Mouse (Mus musculus) limb, embryonic 13.5 days (tissue): ENCODE measurements around the gene Synpo2l. TPM values are rescaled to one million over a fixed set of nuclear protein-coding genes. Genes with fewer than 3 reads are reported as not detected.

Experiments
- ATAC-seq: fragments of 200-750 bp; cut with Nextera tagmentation; 2 replicates; pipeline ENCODE4 v1.8.0; 2017; ENCODE audit warnings: low read depth, moderate number of reproducible peaks, moderate TSS enrichment; ENCODE audit not compliant: low FRiP score
- H3K27ac ChIP-seq: fragments of 300-500 bp; sonication (generic); 2 replicates; pipeline ENCODE4 v1.5.1; 2015; ENCODE audit warnings: inconsistent platforms, mild to moderate bottlenecking, moderate library complexity
- H3K27me3 ChIP-seq: fragments of 300-500 bp; sonication (generic); 2 replicates; pipeline ENCODE4 v1.6.1; 2015; ENCODE audit warnings: mild to moderate bottlenecking, inconsistent platforms
- H3K36me3 ChIP-seq: fragments of 300-500 bp; sonication (generic); 2 replicates; pipeline ENCODE4 v1.6.1; 2015; ENCODE audit warnings: inconsistent platforms, mild to moderate bottlenecking, moderate library complexity
- H3K4me1 ChIP-seq: fragments of 300-500 bp; sonication (generic); 2 replicates; pipeline ENCODE4 v1.6.1; 2015; ENCODE audit warnings: inconsistent platforms
- H3K4me2 ChIP-seq: fragments of 300-500 bp; sonication (generic); replicated peaks from 2 replicates; pipeline ENCODE4 v1.6.1; 2015; ENCODE audit warnings: inconsistent platforms, mild to moderate bottlenecking, moderate library complexity
- H3K4me3 ChIP-seq: fragments of 300-500 bp; sonication (generic); 2 replicates; pipeline ENCODE4 v1.5.1; 2015; ENCODE audit warnings: moderate library complexity, mild to moderate bottlenecking, inconsistent platforms
- H3K9ac ChIP-seq: fragments of 300-500 bp; sonication (generic); 2 replicates; pipeline ENCODE4 v1.6.1; 2015; ENCODE audit warnings: mild to moderate bottlenecking, inconsistent platforms
- H3K9me3 ChIP-seq: fragments of 300-500 bp; sonication (generic); 2 replicates; pipeline ENCODE4 v1.6.1; 2016; ENCODE audit warnings: inconsistent platforms
- WGBS: fragments of 180-500 bp; shearing (Covaris S2); methylation state at CpG from one replicate; pipeline ENCODE4 v1.1.7; 2015; 5-methylcytosine and 5-hydroxymethylcytosine counted together
- polyA plus RNA-seq: library from polyadenylated mRNA; unstranded; fragments of >200 nt; fragmentation: Nextera tagmentation; extraction: Ambion mirVana; gene quantifications from 2 replicates; pipeline ENCODE4 v1.2.1, GENCODE M21; 2015

Synpo2l gene
- polyA plus RNA-seq, 1 experiment from 2014 or later: 20.8 TPM

DNA sequence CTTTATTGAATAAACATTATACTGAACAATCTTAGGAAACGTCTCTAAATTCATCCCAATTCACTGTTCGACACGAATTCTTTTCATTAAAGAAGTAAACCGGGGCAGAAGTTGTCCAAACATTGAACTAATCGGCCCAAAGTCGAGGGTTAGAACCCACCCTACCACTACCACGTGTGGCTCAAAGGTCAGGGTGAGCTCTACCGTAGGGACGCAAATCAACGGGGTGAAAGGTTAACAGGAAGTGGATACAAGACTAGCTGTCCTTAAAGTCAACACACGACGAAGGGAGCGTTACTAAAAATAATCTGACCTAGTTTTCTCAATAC, 5.5 kb upstream of the Synpo2l start:
- Histone ChIP-seq H3K4me2 (peak overlapping the region; percentile 71), H3K9ac (peak overlapping the region; percentile 57), H3K9me3 (no peaks in the 10 kb centered on the region), H3K4me1 (peaks cover 16% of the 10 kb centered on the region), H3K36me3 (peaks cover 31% of the 10 kb centered on the region), H3K27ac (peak overlapping the region; percentile 96), H3K4me3 (peak overlapping the region; percentile 82), H3K27me3 (peaks cover 7% of the 10 kb centered on the region; the same call in 1 of the 2 replicates)
- WGBS: 13% methylated on average over 13 of the region's 13 CpGs
- peak; percentile 45 for ATAC-seq

GRCm38 (mm10) chr14:20672990-20673389, 4.8 kb upstream of the Synpo2l start:
- no peak overlapping the region for H3K4me3 ChIP-seq
- peaks cover 16% of the 10 kb centered on the region for H3K4me1 ChIP-seq
- ATAC-seq: no peak
- H3K9me3 ChIP-seq: no peaks in the 10 kb centered on the region
- 92% methylated on average over 2 of the region's 2 CpGs for WGBS
- peaks cover 24% of the 10 kb centered on the region for H3K36me3 ChIP-seq
- H3K4me2 ChIP-seq: peak overlapping the region; percentile 7; the same call in 1 of the 2 replicates
- peaks cover 14% of the 10 kb centered on the region for H3K27me3 ChIP-seq
- H3K27ac ChIP-seq: no peak overlapping the region
- H3K9ac ChIP-seq: no peak overlapping the region

DNA sequence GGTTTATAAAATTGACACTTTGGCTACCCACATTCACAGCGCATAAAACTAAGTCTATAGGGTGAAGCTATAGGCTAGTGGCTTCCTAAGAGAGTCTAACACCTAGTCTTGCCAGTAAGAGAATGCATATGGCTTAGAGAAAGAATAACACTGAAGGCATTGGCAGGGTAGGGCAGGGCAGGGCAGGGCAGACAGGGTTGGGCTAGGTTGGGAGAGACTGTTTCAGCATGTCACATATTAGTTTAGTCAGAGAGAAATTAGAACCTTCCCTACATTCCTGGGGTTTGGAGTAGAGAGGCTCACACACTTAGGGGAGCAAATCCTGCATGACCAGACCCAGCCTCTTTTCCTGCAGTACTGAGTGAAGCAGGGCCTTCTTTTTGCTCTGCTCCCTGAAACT, 685 bp downstream of the Synpo2l start:
- peaks cover 24% of the 10 kb centered on the region for H3K27me3 ChIP-seq
- no peak overlapping the region for H3K9ac ChIP-seq
- no peaks in the 10 kb centered on the region for H3K9me3 ChIP-seq
- peaks cover 24% of the 10 kb centered on the region for H3K4me1 ChIP-seq
- H3K4me2 ChIP-seq: no peak overlapping the region
- no peak overlapping the region for H3K4me3 ChIP-seq
- no peak overlapping the region for H3K27ac ChIP-seq
- H3K36me3 ChIP-seq: no peaks in the 10 kb centered on the region; the same call in 1 of the 2 replicates
- ATAC-seq: no peak
- WGBS: 72% methylated on average over 1 of the region's 1 CpGs

DNA sequence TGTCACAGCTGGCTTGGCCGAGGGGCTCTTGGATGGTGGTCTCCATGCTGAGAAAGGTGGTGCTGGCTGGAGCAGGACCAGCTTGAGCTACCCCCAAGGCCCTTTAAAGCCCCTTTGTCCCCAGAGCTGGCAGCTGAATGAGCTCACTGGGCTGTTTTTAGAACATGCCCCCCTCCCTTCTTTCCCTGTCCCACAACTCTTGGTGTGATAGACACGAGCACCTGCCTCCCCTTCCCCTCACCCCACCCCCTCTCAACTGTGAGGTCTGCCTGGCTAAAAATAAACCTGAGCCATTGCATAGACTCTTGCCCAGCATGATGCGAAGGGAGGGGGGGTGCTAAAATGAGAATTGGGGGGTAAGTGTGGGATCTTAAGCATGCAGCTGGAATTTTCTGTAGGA, 3.7 kb downstream of the Synpo2l start:
- Histone ChIP-seq H3K36me3 (no peaks in the 10 kb centered on the region), H3K4me3 (peak overlapping the region; percentile 71), H3K27ac (peak overlapping the region; percentile 79), H3K9ac (peak overlapping the region; percentile 43; the same call in 1 of the 2 replicates), H3K27me3 (peaks cover 21% of the 10 kb centered on the region), H3K4me2 (peak overlapping the region; percentile 41), H3K9me3 (no peaks in the 10 kb centered on the region), H3K4me1 (peaks cover 41% of the 10 kb centered on the region)
- 41% methylated on average over 3 of the region's 3 CpGs for WGBS
- ATAC-seq: peak; percentile 39

DNA sequence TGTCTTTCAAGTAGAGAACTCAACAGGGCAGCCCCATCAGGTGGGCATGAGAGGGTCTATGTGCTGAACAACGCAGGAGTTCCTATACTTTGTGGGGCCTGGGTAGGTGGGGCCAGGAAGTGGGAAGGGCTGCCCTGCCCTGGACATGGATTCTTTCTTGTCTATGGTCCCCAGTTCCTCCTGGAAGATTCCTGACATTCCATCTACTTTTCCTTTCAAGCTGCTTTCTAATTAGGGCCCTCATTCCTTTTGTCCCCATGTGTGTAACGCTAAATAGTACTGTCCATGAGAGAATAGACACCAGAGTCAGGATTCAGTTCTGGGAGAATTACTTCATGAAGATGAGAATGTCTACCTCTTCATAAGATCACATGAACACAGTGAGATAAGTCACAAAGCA, 4.6 kb downstream of the Synpo2l start:
- peak overlapping the region; percentile 71 for H3K4me3 ChIP-seq
- H3K9ac ChIP-seq: peak overlapping the region; percentile 31

DNA sequence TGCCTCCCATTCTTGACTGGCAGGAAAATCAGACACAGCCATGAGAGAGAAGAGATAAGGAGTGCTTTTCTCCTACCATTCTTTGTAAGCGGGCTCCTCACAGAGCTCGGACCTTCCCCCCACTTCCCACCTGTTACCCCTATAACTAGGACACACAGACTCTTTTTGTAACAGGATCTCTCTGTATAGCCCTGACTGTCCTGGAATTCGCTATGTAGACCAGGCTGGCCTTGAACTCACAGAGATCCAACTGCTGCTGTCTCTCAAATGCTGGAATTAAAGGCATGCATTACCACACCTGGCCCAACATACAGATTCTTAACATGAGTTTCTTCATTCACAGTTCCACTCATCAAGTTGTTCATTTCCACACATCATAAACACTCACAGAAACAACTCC, 5.4 kb downstream of the Synpo2l start:
- 83% methylated on average over 3 of the region's 3 CpGs for WGBS
- Histone ChIP-seq H3K27ac (no peak overlapping the region), H3K9ac (peak overlapping the region; percentile 83; the same call in 1 of the 2 replicates), H3K9me3 (no peaks in the 10 kb centered on the region), H3K36me3 (no peaks in the 10 kb centered on the region), H3K4me1 (peaks cover 41% of the 10 kb centered on the region), H3K4me3 (peak overlapping the region; percentile 71), H3K4me2 (peak overlapping the region; percentile 86), H3K27me3 (peaks cover 8% of the 10 kb centered on the region; the same call in 1 of the 2 replicates)
- ATAC-seq: no peak

More for the DNA sequence above, 4.6 kb downstream of the Synpo2l start:
- Histone ChIP-seq H3K9me3 (no peaks in the 10 kb centered on the region), H3K36me3 (no peaks in the 10 kb centered on the region), H3K27ac (peak overlapping the region; percentile 79; the same call in 1 of the 2 replicates), H3K27me3 (peaks cover 16% of the 10 kb centered on the region), H3K4me1 (peaks cover 41% of the 10 kb centered on the region), H3K4me2 (peak overlapping the region; percentile 41)
- 58% methylated on average over 2 of the region's 2 CpGs for WGBS
- ATAC-seq: no peak

GRCm38 (mm10) chr14:20661661-20662331, 6.4 kb downstream of the Synpo2l start:
- Histone ChIP-seq H3K27me3 (peaks cover 8% of the 10 kb centered on the region; the same call in 1 of the 2 replicates), H3K4me3 (peak overlapping the region; percentile 71), H3K4me2 (peak overlapping the region; percentile 86), H3K27ac (peak overlapping the region; percentile 95), H3K36me3 (no peaks in the 10 kb centered on the region), H3K9ac (peak overlapping the region; percentile 83), H3K4me1 (peaks cover 41% of the 10 kb centered on the region), H3K9me3 (no peaks in the 10 kb centered on the region)
- peak; percentile 20; the same call in 1 of the 2 replicates for ATAC-seq
- 7% methylated on average over 16 of the region's 19 CpGs for WGBS

- H3K9me3 ChIP-seq: no peaks in the 10 kb centered on the region
- H3K4me1 ChIP-seq: peaks cover 41% of the 10 kb centered on the region
- H3K4me3 ChIP-seq: peak overlapping the region; percentile 71
- H3K27me3 ChIP-seq: peaks cover 3% of the 10 kb centered on the region; the same call in 1 of the 2 replicates
- no peaks in the 10 kb centered on the region for H3K36me3 ChIP-seq
- peak overlapping the region; percentile 86 for H3K4me2 ChIP-seq
- ATAC-seq: peak; percentile 82
- H3K27ac ChIP-seq: peak overlapping the region; percentile 95
- H3K9ac ChIP-seq: peak overlapping the region; percentile 83
- 2% methylated on average over 52 of the region's 52 CpGs for WGBS
Observed at GRCm38 (mm10) chr14:20660827-20661660, 7.1 kb downstream of the Synpo2l start.

DNA sequence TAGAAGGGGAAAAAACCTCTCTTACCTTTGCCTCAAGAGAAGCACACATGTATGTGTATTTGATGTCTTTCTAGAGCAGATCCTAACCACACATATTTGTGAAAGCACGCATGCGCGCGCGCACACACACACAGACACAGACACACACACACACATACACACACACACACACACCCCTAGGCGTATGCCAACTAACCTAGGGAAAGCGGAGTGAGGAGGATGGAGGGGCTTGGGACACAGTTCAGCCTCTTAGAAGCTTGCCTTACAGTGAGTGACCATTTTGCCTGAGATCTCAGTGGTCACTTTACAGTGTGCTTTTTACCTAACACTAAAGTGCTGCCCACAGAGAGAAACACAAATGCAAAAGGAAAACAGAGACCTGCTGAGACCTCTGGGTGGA, 8.5 kb downstream of the Synpo2l start:
- 99% methylated on average over 7 of the region's 7 CpGs for WGBS
- Histone ChIP-seq H3K9me3 (no peaks in the 10 kb centered on the region), H3K4me1 (peaks cover 38% of the 10 kb centered on the region), H3K36me3 (no peaks in the 10 kb centered on the region), H3K9ac (no peak overlapping the region), H3K27me3 (no peaks in the 10 kb centered on the region), H3K27ac (no peak overlapping the region), H3K4me3 (no peak overlapping the region), H3K4me2 (no peak overlapping the region)
- no peak for ATAC-seq

GRCm38 (mm10) chr14:20658902-20659301, 9.3 kb downstream of the Synpo2l start:
- Histone ChIP-seq H3K9ac (no peak overlapping the region), H3K27me3 (no peaks in the 10 kb centered on the region), H3K4me3 (no peak overlapping the region), H3K4me2 (no peak overlapping the region), H3K27ac (no peak overlapping the region), H3K9me3 (no peaks in the 10 kb centered on the region), H3K4me1 (peaks cover 30% of the 10 kb centered on the region), H3K36me3 (no peaks in the 10 kb centered on the region)
- no peak for ATAC-seq
- 81% methylated on average over 6 of the region's 6 CpGs for WGBS

DNA sequence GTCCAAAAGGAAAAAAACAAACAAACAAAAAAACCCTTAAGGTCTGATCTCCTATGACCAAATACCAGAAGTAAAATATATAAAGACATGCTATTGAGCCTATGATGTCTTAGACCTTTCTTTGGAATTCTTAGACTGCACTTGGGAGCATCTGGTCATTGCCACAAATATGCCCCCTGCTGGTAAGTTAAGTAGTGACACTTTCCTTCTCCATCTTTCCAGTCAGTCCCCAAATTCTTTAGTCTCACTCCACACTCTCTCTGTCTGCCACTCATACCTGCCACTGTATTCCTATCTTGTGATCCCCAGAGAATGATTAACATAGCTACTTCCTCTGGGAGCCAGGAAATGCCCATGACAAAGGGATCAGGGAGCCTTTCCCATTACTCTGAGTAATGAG, 9.8 kb downstream of the Synpo2l start:
- H3K9me3 ChIP-seq: no peaks in the 10 kb centered on the region
- ATAC-seq: no peak
- H3K4me1 ChIP-seq: peaks cover 25% of the 10 kb centered on the region
- no peak overlapping the region for H3K27ac ChIP-seq
- H3K4me2 ChIP-seq: no peak overlapping the region
- H3K4me3 ChIP-seq: no peak overlapping the region
- H3K27me3 ChIP-seq: no peaks in the 10 kb centered on the region
- no peaks in the 10 kb centered on the region for H3K36me3 ChIP-seq
- no peak overlapping the region for H3K9ac ChIP-seq

- peaks cover 6% of the 10 kb centered on the region for H3K4me1 ChIP-seq
- no peak within 1 kb of the TSS for H3K9ac ChIP-seq
- no peaks in the 10 kb centered on the region for H3K9me3 ChIP-seq
- H3K4me3 ChIP-seq: no peak within 1 kb of the TSS
- no peaks in the 10 kb centered on the region for H3K36me3 ChIP-seq
- H3K4me2 ChIP-seq: no peak within 1 kb of the TSS
- WGBS: 38% methylated on average over 11 of the region's 11 CpGs
- H3K27ac ChIP-seq: no peak within 1 kb of the TSS
- no peaks in the 10 kb centered on the region for H3K27me3 ChIP-seq
- ATAC-seq: no peak
Observed at GRCm38 (mm10) chr14:20656361-20656760, 11.8 kb downstream of the Synpo2l start, which contains the start of gene Myoz1. TSS of gene Myoz1 (minus strand) at chr14:20656540.
